Mouse (Mus musculus): ENCODE measurements at regions not wholly inside any gene's neighbourhood (a gene's known extent, or its start where the extent isn't known, plus 50 kb on each side); places are given as distances from the start of the nearest gene placed in this dataset.

DNA sequence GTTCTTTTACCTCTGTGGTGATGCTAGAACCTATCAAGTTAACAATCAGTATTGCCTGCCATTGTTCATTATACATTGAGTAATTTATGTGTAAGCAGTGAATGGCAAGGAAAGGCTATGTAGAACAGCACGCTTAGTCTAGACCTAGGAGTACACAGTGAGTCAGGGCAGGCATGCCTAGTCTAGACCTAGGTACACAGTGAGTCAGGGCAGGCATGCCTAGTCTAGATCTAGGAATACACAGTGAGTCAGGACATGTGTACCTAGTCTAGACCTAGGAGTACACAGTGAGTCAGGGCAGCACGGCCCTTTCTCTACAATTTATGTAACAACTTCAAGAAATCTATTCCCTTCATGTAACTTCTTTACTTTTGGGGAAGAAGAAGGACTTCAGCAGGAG is 347.2 kb downstream of the Tmem232 start:
- DNase-seq (ENCODE audit: low spot score in 2 of 2): no peak

DNA sequence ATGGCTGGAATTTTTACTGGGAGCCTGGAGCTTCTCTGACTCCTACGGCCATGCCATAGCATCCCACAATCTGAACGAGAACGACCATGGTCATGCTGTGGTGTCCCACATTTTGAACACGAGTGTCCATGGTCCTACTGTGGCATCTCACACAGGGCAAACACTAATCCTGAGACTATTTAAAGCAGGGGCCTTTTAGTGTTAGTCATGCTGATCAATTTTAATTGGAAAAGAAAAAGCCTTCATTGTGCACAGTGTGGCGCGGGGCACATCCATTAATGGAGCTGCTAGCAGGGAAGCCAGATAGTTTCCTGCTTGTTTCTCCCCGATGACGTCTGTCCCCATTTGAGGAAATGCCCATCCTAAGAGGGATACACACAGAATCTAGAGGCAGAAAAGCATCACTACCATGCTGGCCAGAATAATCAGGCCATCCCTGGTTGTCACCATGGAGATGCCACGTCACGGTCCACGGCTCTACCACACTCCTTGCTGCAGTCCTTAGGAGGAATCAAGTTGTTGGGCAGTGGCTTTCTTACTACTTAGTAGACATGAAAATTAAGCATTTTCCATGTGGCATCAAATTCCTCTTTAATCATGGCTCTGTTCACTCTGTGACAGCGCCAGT is 348.0 kb downstream of the Tmem232 start:
- DNase-seq (ENCODE audit: low spot score in 2 of 2): no peak

- no peak for DNase-seq (ENCODE audit: low spot score in 2 of 2)
Observed at GRCm38 (mm10) chr17:65190839-65191591, 349.6 kb downstream of the Tmem232 start.

GRCm38 (mm10) chr17:65181164-65181563 is 345.3 kb upstream of the 4930583I09Rik start:
- DNase-seq (ENCODE audit: low spot score in 2 of 2): no peak

DNA sequence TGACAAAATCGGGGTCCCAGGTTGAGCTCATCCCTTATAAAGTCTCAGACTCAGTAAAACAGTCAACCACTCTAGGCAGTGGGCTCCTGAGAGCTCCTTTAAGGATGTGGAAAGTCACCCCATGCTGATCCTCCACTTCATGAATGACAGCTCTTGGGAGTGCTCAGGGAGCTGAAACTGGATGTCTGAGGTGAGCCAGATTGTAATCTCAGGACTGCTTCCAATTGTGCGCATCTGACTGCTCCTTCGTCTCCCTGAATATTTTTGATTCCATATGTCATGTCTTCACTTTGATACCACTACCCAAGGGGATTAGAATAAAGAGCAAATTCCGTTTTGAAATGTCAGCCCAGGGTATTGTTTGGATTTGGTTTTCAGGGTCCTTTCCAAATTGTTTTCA is 339.9 kb upstream of the 4930583I09Rik start:
- peak in 1 of 2 experiments; percentile 12 for DNase-seq (ENCODE audit: low spot score in 2 of 2)

DNA sequence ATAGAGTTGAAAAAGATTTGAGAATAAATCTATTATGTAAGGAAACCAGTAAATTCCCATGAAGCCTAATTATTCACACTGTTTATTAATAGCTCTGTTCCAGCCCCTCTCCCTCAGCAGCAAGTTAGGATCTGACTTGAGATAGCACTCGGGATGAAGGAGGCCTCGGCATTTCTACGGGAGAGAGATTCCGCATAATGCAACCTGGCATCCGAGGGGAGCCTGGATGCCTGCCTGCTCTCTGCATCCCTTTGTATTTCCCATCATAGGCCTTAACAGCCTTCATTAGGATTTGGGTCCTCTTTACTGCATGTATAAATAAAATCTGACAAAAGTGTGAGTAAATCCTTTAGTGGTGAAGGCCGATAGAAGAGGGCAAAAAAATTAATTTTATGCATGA is 338.2 kb upstream of the 4930583I09Rik start:
- peak in 1 of 2 experiments; percentile 9 for DNase-seq (ENCODE audit: low spot score in 2 of 2)

GRCm38 (mm10) chr17:65173236-65173635 is 337.4 kb upstream of the 4930583I09Rik start:
- DNase-seq (ENCODE audit: low spot score in 2 of 2): no peak

DNA sequence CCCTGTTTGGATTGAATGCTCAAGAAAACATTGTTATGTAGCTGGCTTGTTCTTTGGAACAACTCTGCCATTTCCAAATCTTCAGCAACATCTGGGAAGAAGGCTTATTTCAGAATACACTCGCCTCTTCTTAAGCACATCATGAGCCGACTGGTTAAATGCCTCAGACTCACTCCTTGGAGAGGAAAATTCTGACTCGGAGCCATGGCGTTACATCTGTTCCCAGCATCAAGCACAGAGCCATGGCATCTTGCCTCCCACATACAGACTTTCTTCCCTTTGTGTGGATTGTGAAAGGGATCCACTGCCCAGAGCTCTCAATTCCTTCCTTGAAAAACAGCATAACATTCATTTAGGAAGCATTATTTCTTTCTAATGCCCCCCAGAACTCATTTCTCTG is 334.8 kb upstream of the 4930583I09Rik start:
- DNase-seq (ENCODE audit: low spot score in 2 of 2): peak in 1 of 2 experiments; percentile 51

GRCm38 (mm10) chr17:65169981-65170617 is 334.2 kb upstream of the 4930583I09Rik start:
- no peak for DNase-seq (ENCODE audit: low spot score in 2 of 2)

DNA sequence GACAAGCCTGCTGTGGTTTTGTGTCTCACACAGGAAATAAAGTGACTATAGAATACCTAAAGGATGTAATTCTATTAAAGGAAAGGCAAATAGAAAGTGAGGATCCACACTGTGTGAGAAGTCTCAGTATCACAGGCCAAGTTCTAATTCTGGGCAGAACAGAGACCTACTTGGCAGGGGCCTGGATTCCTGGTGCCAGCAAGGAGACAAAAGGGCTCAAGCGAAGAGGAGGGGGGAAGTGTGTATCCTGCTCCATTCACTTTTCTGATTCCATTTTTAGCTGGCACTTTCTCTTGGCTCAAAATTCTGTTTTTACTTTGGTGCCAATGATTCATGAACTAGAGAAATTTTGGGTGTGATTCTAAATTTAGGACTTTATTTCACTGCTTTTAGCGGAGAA is 310.5 kb upstream of the 4930583I09Rik start:
- peak in 1 of 2 experiments; percentile 58 for DNase-seq (ENCODE audit: low spot score in 2 of 2)

- no peak for DNase-seq (ENCODE audit: low spot score in 2 of 2)
Observed at GRCm38 (mm10) chr17:65114651-65115050, 278.8 kb upstream of the 4930583I09Rik start.

DNA sequence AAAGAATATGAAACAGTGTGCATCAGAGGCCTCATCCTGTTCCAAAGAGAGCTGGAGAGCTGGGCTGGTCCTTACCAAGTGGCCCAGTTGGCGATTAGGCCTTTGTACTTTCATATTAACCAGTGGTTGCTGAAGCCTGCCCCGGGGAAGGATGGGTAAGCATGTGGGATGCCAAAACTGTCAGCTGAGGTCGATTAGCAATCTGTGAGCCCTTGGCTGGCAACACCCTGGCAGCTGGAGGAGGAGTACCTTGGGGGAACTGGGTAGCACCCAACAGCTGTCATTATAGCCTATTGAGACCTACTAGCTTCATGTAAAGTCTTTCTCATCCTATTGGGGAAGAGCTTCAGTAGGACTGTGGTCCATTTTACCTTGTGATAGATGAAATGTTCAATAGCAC is 277.2 kb upstream of the 4930583I09Rik start:
- DNase-seq (ENCODE audit: low spot score in 2 of 2): peak in 1 of 2 experiments; percentile 42

DNA sequence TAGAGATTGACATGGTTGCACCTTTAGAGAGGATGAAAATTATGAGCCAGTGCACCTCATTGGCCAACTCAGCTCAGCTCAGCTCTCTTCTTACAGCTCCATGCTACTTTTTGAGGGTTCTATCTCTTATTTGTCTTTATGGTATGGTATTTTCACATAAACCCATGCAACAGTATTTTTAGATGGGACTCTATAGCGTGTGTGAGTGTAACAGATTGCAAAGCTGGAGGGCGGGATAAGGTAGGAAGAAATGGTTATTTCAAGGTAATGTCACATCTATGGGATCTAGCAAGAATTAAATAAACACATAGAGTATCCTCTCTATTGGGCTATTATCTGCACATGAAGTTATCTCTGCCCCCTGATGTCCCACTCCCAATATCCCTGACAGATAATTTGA is 269.8 kb upstream of the 4930583I09Rik start:
- DNase-seq (ENCODE audit: low spot score in 2 of 2): no peak

DNA sequence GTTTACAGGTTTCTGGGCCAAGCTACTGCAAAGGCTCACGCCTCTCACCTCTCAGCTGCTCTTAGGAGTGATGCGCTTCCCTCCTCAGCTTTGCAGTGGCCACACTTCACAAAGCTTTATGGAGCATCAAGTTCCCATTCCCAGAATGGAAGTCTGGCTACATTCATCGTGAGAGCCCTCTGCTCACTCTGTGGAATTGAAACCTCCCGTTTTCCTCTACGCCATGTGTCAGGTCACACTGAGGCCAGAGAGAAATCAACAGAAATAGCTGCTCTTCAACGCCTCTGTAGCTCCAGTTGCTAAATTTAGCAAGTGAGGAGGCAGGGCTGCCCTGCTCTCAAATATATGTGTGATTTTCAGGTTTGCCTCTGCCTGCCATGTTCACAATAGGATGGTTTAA is 265.3 kb upstream of the 4930583I09Rik start:
- no peak for DNase-seq (ENCODE audit: low spot score in 2 of 2)

DNA sequence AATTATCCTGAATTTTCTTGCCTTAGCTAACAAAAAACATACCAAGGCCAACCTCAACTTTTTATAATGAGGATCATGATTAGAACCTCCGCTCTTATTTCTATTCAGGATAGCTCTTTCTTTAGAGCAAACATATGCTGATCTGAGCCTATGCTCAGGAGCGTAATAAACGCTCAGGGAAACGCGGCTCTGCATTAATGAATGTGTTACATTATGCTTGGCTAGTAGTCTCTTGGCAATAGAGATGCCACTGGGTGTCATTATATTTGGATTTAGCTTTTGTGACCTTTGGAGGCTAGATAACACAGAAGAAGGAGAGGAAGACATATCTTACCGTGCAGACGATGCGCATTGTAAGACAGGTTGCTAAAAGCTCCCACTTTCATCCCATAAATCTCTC is 246.4 kb upstream of the 4930583I09Rik start:
- no peak for DNase-seq (ENCODE audit: low spot score in 2 of 2)

DNA sequence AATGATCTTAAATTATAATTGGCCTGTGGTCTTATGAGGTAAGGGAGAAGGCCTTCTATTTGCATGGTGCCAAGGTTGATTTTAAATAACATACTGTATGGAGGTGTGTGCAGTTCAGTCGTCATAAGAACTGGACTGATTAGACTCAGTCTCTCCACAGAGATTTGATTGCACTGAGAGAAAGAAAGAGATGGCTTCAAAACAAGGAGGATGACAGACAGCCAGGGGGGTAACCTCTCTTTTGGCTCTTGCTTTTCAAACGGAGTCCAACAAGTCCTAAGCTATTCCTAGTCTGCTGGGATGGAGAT is 245.9 kb upstream of the 4930583I09Rik start:
- DNase-seq (ENCODE audit: low spot score in 2 of 2): no peak

- no peak for DNase-seq (ENCODE audit: low spot score in 2 of 2)
Observed at GRCm38 (mm10) chr17:65081072-65081778, 245.4 kb upstream of the 4930583I09Rik start.

DNA sequence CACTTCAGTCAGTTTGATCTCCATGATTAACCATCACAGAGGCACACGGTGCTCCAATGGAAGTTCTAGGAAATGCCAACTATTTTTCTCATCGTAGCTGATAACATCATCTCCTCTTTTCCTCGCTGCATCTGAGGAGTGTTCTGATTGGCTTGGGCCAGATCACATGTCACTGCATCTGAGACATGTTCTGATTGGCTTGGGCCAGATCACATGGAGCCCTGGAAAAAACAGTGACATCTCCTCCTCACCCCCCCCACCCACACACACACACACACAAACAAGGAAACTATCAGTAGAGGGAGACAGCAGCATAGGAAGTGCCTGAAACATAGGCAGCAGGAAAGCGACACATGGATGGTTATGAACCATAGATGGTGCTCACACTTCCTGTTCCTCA is 239.0 kb upstream of the 4930583I09Rik start:
- DNase-seq (ENCODE audit: low spot score in 2 of 2): no peak

GRCm38 (mm10) chr17:65071114-65071513 is 235.2 kb upstream of the 4930583I09Rik start:
- peak in 1 of 2 experiments; percentile 52 for DNase-seq (ENCODE audit: low spot score in 2 of 2)

DNA sequence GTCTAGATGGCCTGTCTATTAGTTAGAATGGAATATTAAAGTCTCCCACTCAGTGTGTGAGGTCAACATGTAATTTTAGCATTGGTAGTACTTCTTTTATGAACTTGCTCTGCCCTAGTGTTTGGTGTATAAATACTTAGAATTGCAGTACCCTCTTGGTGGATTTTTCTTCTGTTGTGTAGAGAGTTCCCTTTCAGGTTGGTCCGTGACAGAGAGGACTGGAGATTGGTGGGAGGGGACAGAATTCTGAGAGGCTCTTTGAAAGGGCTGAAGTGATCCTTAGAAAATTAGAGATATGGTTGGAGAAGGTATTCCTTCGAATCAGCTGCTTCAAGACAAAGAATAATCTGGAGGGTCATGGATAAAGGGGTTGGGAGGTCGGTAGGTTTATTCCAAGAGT is 230.3 kb upstream of the 4930583I09Rik start:
- no peak for DNase-seq (ENCODE audit: low spot score in 2 of 2)

GRCm38 (mm10) chr17:65056059-65056458 is 220.2 kb upstream of the 4930583I09Rik start:
- no peak for DNase-seq (ENCODE audit: low spot score in 2 of 2)

DNA sequence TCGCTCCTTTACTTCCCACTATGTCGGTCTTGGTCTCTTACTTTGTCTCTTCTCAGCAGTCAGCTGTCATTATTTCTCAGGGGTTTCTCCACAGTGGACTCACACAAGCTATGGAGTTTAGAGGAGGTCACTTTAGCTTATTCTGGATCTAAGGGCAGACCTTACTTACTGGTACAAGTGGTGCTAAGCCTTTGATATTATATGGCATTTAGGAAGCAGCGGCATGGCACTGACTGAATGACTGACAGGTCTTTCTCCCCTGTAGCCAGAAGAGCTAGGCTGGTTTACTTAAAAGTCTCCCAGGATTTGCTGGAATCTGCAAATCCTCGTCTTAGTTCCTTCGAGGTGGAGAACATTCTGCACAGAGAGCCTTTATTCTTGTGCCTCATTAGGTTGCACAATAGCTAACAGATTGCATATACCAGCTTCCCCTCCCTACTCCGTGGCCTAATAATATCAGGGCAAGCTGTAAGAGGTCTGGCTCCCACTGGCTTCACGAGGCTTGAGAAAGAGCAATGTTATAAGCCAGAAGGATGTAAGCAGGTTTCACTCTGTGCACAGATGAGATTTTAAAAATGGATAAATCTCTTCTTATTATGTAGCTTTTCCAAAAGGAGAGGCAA is 214.1 kb upstream of the 4930583I09Rik start:
- DNase-seq (ENCODE audit: low spot score in 2 of 2): no peak

All from cerebellum, postnatal 4 days (tissue).